In genomic region chr12:86793830-86794229, GRCm38 (mm10) we compare ENCODE assay signal across 10 mouse cellular contexts. TPM values are rescaled to one million over a fixed set of nuclear protein-coding genes. Genes with fewer than 3 reads are reported as not detected.
A peak's percentile ranks its signal among the peaks of the same experiment; 100 is the strongest.
DNase-seq lines count a peak whose midpoint lies in the region; ATAC-seq and TF ChIP-seq lines count a peak whose summit lies in the region.
"Had no signal": no experiment of that assay in that cellular context is flagged by ENCODE, and none has a peak within 500 bp of the region (broad histone marks: within the 10 kb centered on the region; RNA-seq: fewer than 3 reads in every experiment).

No protein-coding gene starts in this region.

- WGBS in intestine, postnatal 0 days, result 39% methylated on average over 3 of the region's 3 CpGs

- DNase-seq in retina, postnatal 1 day, result peak; percentile 48
- no peak for DNase-seq in retina, embryonic 14.5 days (ENCODE audit: low spot score)
- DNase-seq in gastrocnemius, postnatal 14 days, result peak; percentile 74
- DNase-seq in lung, postnatal 4 days, result peak; percentile 74 to 84
- no peak for DNase-seq in spleen, postnatal 4 days (ENCODE audit: low spot score in 2 of 2)

- H3K4me1 ChIP-seq in intestine, postnatal 0 days (replicated peaks; ENCODE audit: control insufficient read depth, insufficient read depth, low read length), result no peaks in the 10 kb centered on the region

- H3K36me3 ChIP-seq in intestine, postnatal 0 days (ENCODE audit: control insufficient read depth, insufficient read depth), result no peaks in the 10 kb centered on the region

- no peaks in the 10 kb centered on the region for H3K9me3 ChIP-seq in intestine, postnatal 0 days (ENCODE audit: control insufficient read depth)

- no peak overlapping the region for H3K4me3 ChIP-seq in intestine, postnatal 0 days (ENCODE audit: low read depth, low read length)

- no peaks in the 10 kb centered on the region for H3K27me3 ChIP-seq in intestine, postnatal 0 days (replicated peaks; ENCODE audit: control insufficient read depth, insufficient read depth, low read length)

- intact Hi-C loops in gastrocnemius, postnatal 14 days (cut with DNase I; ENCODE audit: low total_unique reads), result loop anchor here (5.0 kb wide), 1 partner anchor 118 kb away; no protein-coding TSS in a partner anchor

- TF ChIP-seq CTCF in intestine, postnatal 0 days (IDR thresholded peaks at IDR 0.05; ENCODE audit: low read depth), result 0 out of 2 replicates have a peak, but pooled peaks have one; percentile 2

- H3K9ac ChIP-seq in intestine, postnatal 0 days (ENCODE audit: low read depth, low read length), result no peak overlapping the region

- no peak overlapping the region for H3K27ac ChIP-seq in intestine, postnatal 0 days (ENCODE audit: low read depth, low read length)

- no peak for ATAC-seq in intestine, postnatal 0 days
- no peak for ATAC-seq in megakaryocyte, adult 5-6 weeks (ENCODE audit: poor library complexity, severe bottlenecking)
- ATAC-seq in erythroblast, adult 5-6 weeks (replicated peaks; ENCODE audit: low FRiP score, poor library complexity, severe bottlenecking), result no peak

- no peak overlapping the region for H3K4me2 ChIP-seq in intestine, postnatal 0 days (replicated peaks; ENCODE audit: low read depth)

RNA-seq across cellular contexts. Expression of gene Lrrc74a, which starts 59.7 kb away (rescaled TPM):
- total RNA-seq in gastrocnemius, postnatal 14 days (2021), result not detected
- not detected in 2 replicates for polyA plus RNA-seq in intestine, postnatal 0 days (2015; fragmentation: Nextera tagmentation; extraction: Ambion mirVana)
- total RNA-seq in megakaryocyte, adult 5-6 weeks (2015), result not detected in 2 replicates
- total RNA-seq in megakaryocyte, adult 5-6 weeks (2017), result not detected in 2 replicates
- not detected in 2 replicates for total RNA-seq in erythroblast, adult 5-6 weeks (2015; ENCODE audit: low replicate concordance)
- not detected in 2 replicates for total RNA-seq in erythroblast, adult 5-6 weeks (2017; ENCODE audit: low replicate concordance)
- total RNA-seq: neutrophil, adult 5-6 weeks had no signal
- polyA plus RNA-seq: intestine, embryonic 14.5 days had no signal

Comparison
In these comparisons a context has a peak if more than half of its experiments do, and no peak if none do; other contexts are left out.
1. DNase-seq: peak in retina, postnatal 1 day (single experiment), gastrocnemius, postnatal 14 days (single experiment) and lung, postnatal 4 days (2 of 2); none in retina, embryonic 14.5 days (single experiment) and spleen, postnatal 4 days (0 of 2).